Mouse (Mus musculus): ENCODE measurements around the gene Cox16.

DNA sequence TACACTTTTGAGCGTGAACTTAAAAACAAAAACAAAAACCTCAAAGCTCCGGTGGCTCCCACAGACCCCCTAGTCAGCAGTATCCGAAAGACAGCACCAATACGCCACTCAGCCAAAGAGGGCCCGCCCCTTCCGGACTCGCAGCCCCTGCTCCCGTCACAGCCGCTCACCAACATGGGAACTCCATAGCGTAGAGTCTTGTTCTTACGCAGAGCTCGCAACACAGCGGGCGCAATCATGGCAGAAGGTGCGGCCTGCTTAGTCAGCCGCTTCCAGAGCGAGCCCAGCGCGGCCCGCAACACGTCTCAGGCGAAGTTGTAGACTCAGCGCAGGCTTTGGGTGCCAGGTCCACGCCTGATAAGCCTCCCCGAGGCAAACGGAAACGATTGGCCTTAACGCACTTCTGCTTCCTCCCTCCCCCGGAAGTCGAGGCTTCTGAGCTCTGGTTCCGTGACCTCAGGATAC, at the start of gene Cox16:
- TF ChIP-seq CTCF (IDR thresholded peaks at IDR 0.05): no peak
- TF ChIP-seq EP300 (IDR thresholded peaks at IDR 0.05; ENCODE audit: insufficient read depth, low read depth, low read length): 0 out of 2 replicates have a peak, but pooled peaks have one; percentile 19
- peak; percentile 79 for TF ChIP-seq POLR2A (IDR thresholded peaks at IDR 0.05; ENCODE audit: insufficient read depth, low read depth, low read length)

Data from heart, adult 2 months (tissue).